Mouse (Mus musculus): ENCODE measurements around the gene 1700025G04Rik. TPM values are rescaled to one million over a fixed set of nuclear protein-coding genes. Genes with fewer than 3 reads are reported as not detected.
"Not testable (repeated sequence)": the region's sequence is repeated elsewhere in the genome, so short reads cannot be mapped to it uniquely, and the experiment has no call there.

The 1700025G04Rik gene
- polyA plus RNA-seq, 1 experiment: 0.01 TPM

DNA sequence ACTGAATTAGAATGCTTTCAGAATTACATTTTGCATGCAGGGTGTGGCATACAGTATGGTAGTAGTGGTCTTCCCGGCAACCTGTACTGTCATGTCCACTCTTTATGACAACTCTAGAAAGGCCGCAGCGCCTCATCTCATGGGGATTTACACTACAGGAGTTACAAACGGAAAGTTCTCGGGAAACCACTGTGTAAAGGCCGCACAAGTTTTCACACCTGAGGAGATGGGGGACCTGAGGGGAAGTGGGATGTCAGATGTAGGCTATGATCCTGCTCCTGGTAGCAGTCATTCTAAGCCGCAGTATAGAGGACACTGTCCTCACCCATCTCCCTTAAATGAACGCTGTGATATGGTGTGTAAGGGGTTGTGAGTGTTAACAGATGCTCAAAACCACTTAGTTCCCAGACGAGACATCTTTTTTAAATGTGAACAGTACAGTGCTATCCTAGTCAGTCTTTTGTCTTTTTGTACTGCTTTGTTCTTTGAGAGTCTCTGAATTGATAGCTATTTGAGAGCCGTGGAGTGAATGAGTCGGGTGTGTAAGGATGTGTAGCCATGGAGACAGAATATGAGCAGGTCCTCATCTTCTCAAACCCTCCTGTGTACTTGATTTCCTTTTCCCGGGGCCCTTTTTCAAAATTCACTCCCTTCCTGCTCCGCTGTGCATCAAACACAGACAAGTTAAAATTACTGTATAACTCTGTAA is 277.8 kb downstream of the 1700025G04Rik start:
- H3K9me3 ChIP-seq (ENCODE audit: control insufficient read depth, low read length): no peaks in the 10 kb centered on the region
- H3K4me1 ChIP-seq (ENCODE audit: control insufficient read depth): no peaks in the 10 kb centered on the region
- peaks cover 75% of the 10 kb centered on the region for H3K36me3 ChIP-seq (ENCODE audit: control insufficient read depth)
- H3K27me3 ChIP-seq (ENCODE audit: control insufficient read depth): no peaks in the 10 kb centered on the region
- no peak overlapping the region for H3K4me3 ChIP-seq (replicated peaks)
- TF ChIP-seq GATA1 (IDR thresholded peaks at IDR 0.05; ENCODE audit: low read length) (no peak), TAL1 (IDR thresholded peaks at IDR 0.05; ENCODE audit: low read length) (no peak)

DNA sequence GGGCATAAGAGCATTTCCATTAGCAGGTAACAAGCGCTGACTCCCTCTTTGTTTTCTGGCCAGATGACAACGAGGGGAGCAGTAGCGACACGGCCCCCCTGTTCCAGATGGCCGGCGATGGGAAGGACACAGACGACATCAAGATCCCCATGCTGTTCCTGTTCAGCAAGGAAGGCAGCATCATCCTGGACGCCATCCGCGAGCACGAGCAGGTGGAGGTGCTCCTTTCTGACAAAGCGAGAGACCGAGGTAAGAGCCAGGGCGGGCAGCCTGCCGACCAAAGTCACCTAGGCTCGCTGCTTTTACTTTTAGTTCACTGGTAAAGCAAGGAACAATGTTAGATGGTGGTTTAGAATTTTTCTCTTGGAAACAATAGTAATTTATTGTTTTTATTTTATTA is 278.5 kb downstream of the 1700025G04Rik start:
- H3K4me3 ChIP-seq (replicated peaks): no peak overlapping the region
- no peaks in the 10 kb centered on the region for H3K9me3 ChIP-seq (ENCODE audit: control insufficient read depth, low read length)
- H3K36me3 ChIP-seq (ENCODE audit: control insufficient read depth): peaks cover 75% of the 10 kb centered on the region
- TF ChIP-seq TAL1 (IDR thresholded peaks at IDR 0.05; ENCODE audit: low read length): no peak
- no peak for TF ChIP-seq GATA1 (IDR thresholded peaks at IDR 0.05; ENCODE audit: low read length)
- H3K27me3 ChIP-seq (ENCODE audit: control insufficient read depth): no peaks in the 10 kb centered on the region
- H3K4me1 ChIP-seq (ENCODE audit: control insufficient read depth): no peaks in the 10 kb centered on the region

DNA sequence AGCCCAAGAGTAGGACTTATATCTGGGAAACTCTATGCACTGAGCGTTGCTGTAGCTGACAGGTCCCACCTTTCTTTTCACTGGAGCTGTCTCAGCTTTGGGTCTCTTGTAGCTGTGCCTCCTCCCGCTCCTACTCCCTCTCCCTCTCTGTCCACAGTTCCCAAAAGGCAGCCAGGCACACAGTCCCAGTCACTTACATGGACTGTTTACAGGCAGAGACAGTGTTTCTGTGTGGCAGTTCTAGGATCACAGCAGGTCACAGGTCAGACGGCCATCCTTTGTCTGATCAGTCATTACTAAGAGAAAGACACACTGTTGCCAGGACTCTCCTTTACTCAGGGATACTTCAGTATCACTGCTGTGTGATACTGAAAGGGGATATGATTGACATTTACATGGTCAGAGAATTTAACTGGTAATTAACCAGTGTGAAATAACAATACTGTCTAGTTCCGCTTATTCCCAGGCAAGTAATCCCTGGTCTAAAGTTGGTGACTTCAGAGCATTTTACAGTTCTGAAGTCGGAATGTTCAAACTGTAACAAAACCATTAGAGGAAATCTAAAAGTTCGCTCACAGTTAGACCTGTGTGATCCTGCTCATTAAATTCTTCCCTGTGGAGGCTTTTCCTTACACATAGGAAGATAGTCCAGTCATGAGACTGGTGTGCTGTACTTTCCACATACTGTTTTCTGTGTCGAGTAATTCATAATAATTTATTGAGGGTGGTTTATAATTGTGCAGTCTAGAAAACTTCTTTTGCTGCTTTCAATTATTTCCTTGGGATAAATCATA is 279.1 kb downstream of the 1700025G04Rik start:
- Histone ChIP-seq H3K9me3 (ENCODE audit: control insufficient read depth, low read length) (no peaks in the 10 kb centered on the region), H3K4me3 (replicated peaks) (no peak overlapping the region), H3K36me3 (ENCODE audit: control insufficient read depth) (peaks cover 74% of the 10 kb centered on the region), H3K27me3 (ENCODE audit: control insufficient read depth) (no peaks in the 10 kb centered on the region), H3K4me1 (ENCODE audit: control insufficient read depth) (no peaks in the 10 kb centered on the region)
- TF ChIP-seq GATA1 (IDR thresholded peaks at IDR 0.05; ENCODE audit: low read length) (no peak), TAL1 (IDR thresholded peaks at IDR 0.05; ENCODE audit: low read length) (no peak)

DNA sequence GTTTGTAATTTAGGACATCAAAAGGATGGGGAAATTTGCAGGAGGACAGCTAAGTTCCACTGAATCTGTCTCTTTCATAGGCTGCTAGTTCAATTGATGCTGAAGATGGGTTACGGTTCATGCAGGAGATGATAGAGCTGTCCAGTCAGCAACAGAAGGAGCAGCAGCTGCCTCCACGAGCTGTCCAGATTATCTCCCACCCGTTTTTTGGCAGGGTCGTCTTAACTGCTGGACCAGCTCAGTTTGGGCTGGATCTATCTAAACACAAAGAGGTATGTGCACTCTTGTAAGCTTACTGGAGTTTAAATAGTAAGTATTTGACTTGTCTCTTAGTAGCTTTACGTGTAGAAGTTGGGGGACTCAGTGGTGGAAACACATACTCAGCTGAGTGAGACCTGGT is 282.6 kb downstream of the 1700025G04Rik start:
- Histone ChIP-seq H3K9me3 (ENCODE audit: control insufficient read depth, low read length) (no peaks in the 10 kb centered on the region), H3K4me1 (ENCODE audit: control insufficient read depth) (no peaks in the 10 kb centered on the region), H3K4me3 (replicated peaks) (no peak overlapping the region), H3K36me3 (ENCODE audit: control insufficient read depth) (peaks cover 81% of the 10 kb centered on the region), H3K27me3 (ENCODE audit: control insufficient read depth) (no peaks in the 10 kb centered on the region)
- TF ChIP-seq TAL1 (IDR thresholded peaks at IDR 0.05; ENCODE audit: low read length): no peak
- no peak for TF ChIP-seq GATA1 (IDR thresholded peaks at IDR 0.05; ENCODE audit: low read length)

DNA sequence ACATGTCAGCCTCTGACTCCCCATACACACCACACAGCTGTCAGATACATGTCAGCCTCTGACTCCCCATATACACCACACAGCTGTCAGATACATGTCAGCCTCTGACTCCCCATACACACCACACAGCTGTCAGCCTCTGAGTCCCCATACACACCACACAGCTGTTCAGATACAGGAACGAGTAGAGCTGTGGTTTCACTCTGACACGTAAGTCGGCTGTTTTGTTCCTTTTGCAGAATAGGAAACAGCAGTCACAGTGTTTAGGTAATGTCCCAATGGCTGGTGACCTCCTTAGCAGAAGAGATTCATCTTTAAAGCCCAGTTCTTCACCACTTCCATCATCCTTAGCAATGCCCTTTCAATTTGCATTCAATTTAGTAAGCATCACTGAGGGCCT is 287.1 kb downstream of the 1700025G04Rik start:
- H3K9me3 ChIP-seq (ENCODE audit: control insufficient read depth, low read length); H3K4me3 ChIP-seq (replicated peaks); H3K4me1 ChIP-seq (ENCODE audit: control insufficient read depth); H3K27me3 ChIP-seq (ENCODE audit: control insufficient read depth): not testable (repeated sequence)
- peaks cover 72% of the 10 kb centered on the region for H3K36me3 ChIP-seq (ENCODE audit: control insufficient read depth)
